Mouse (Mus musculus) cortical plate, adult 2 months (tissue): Measurements from ENCODE around the gene Cacna2d1.

Experiments used
- CTCF ChIP-seq: fragments of 200-500 bp; IDR thresholded peaks from 2 replicates; pipeline ENCODE4 v1.5.1; 2011; ENCODE audit warnings: mild to moderate bottlenecking, control low read depth, low read length; ENCODE audit not compliant: insufficient read depth; ENCODE audit errors: extremely low read depth
- POLR2A ChIP-seq: fragments of 200-500 bp; IDR thresholded peaks from 2 replicates; pipeline ENCODE4 v1.6.1; 2011; ENCODE audit warnings: mild to moderate bottlenecking, low read length, control low read depth; ENCODE audit not compliant: insufficient read depth; ENCODE audit errors: extremely low read depth

DNA sequence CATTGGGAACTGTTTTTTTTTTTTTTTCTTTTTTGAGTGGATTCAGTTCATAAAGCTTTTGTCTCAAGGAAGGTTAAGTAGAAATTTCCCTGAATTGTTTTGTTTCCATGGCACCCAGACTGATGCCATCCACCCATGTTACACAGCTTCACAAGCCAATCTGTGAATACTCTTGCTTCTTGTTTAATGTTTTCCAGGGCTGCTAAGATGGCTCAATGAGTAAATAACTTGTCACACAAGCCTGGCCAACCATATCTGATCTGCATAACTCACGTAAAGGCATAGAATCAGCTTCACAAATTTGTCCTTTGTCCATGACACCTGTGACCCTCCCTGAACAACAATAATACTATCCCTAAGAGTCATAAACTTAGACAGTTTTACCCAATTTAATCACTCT is 99.1 kb downstream of the Cacna2d1 start:
- TF ChIP-seq CTCF (no peak), POLR2A (no peak)
